Mouse (Mus musculus) heart, postnatal 0 days (tissue): ENCODE data around the gene Fthl17c.

Experiments
- CTCF ChIP-seq: IDR thresholded peaks from 2 replicates; pipeline ENCODE4 v1.5.1; 2016; ENCODE audit warnings: antibody characterized with exemption, control low read depth, low read depth
- EP300 ChIP-seq: IDR thresholded peaks from 2 replicates; pipeline ENCODE4 v1.6.1; 2016; ENCODE audit warnings: antibody characterized with exemption, low read depth

GRCm38 (mm10) chrX:9019481-9019880 is 43.1 kb upstream of the Fthl17c start:
- TF ChIP-seq CTCF (no peak), EP300 (no peak)
